Mouse (Mus musculus): ENCODE measurements at regions not wholly inside any gene's neighbourhood (a gene's known extent, or its start where the extent isn't known, plus 50 kb on each side); places are given as distances from the start of the nearest gene placed in this dataset.

- Histone ChIP-seq H3K36me3 (ENCODE audit: control insufficient read depth, insufficient read depth, low read length) (no peaks in the 10 kb centered on the region), H3K9ac (ENCODE audit: low read depth, low read length) (no peak overlapping the region), H3K79me2 (ENCODE audit: control insufficient read depth, insufficient read depth, low read length) (no peaks in the 10 kb centered on the region), H3K27me3 (ENCODE audit: control insufficient read depth, insufficient read depth, low read length) (no peaks in the 10 kb centered on the region), H3K27ac (replicated peaks; ENCODE audit: insufficient read depth, low read depth, low read length) (no peak overlapping the region), H3K4me3 (ENCODE audit: insufficient read depth, low read depth, low read length) (no peak overlapping the region), H3K4me1 (ENCODE audit: control insufficient read depth, insufficient read depth, low read length) (no peaks in the 10 kb centered on the region)
- TF ChIP-seq CTCF (IDR thresholded peaks at IDR 0.05; ENCODE audit: low read depth, low read length) (no peak), POLR2A (IDR thresholded peaks at IDR 0.05; ENCODE audit: extremely low read depth, insufficient read depth, low read length) (no peak)
- no peak for DNase-seq (ENCODE audit: extremely low read depth, low read depth, low spot score)
- WGBS: 94% methylated on average over 1 of the region's 1 CpGs
These were observed 595.0 kb upstream of the Apob start for GRCm38 (mm10) chr12:7382455-7382854.

GRCm38 (mm10) chr12:7403800-7404199, 573.6 kb upstream of the Apob start:
- Histone ChIP-seq H3K79me2 (ENCODE audit: control insufficient read depth, insufficient read depth, low read length) (no peaks in the 10 kb centered on the region), H3K4me1 (ENCODE audit: control insufficient read depth, insufficient read depth, low read length) (no peaks in the 10 kb centered on the region), H3K9ac (ENCODE audit: low read depth, low read length) (no peak overlapping the region), H3K4me3 (ENCODE audit: insufficient read depth, low read depth, low read length) (no peak overlapping the region), H3K36me3 (ENCODE audit: control insufficient read depth, insufficient read depth, low read length) (no peaks in the 10 kb centered on the region), H3K27me3 (ENCODE audit: control insufficient read depth, insufficient read depth, low read length) (no peaks in the 10 kb centered on the region), H3K27ac (replicated peaks; ENCODE audit: insufficient read depth, low read depth, low read length) (no peak overlapping the region)
- no peak for TF ChIP-seq POLR2A (IDR thresholded peaks at IDR 0.05; ENCODE audit: extremely low read depth, insufficient read depth, low read length)
- no peak for TF ChIP-seq CTCF (IDR thresholded peaks at IDR 0.05; ENCODE audit: low read depth, low read length)
- 85% methylated on average over 4 of the region's 4 CpGs for WGBS
- DNase-seq (ENCODE audit: extremely low read depth, low read depth, low spot score): no peak

GRCm38 (mm10) chr12:7411810-7412209, 565.6 kb upstream of the Apob start:
- H3K9ac ChIP-seq (ENCODE audit: low read depth, low read length): no peak overlapping the region
- no peaks in the 10 kb centered on the region for H3K36me3 ChIP-seq (ENCODE audit: control insufficient read depth, insufficient read depth, low read length)
- TF ChIP-seq CTCF (IDR thresholded peaks at IDR 0.05; ENCODE audit: low read depth, low read length) (no peak), POLR2A (IDR thresholded peaks at IDR 0.05; ENCODE audit: extremely low read depth, insufficient read depth, low read length) (no peak)
- no peaks in the 10 kb centered on the region for H3K79me2 ChIP-seq (ENCODE audit: control insufficient read depth, insufficient read depth, low read length)
- WGBS: 88% methylated on average over 4 of the region's 4 CpGs
- no peak overlapping the region for H3K4me3 ChIP-seq (ENCODE audit: insufficient read depth, low read depth, low read length)
- H3K27ac ChIP-seq (replicated peaks; ENCODE audit: insufficient read depth, low read depth, low read length): no peak overlapping the region
- no peak for DNase-seq (ENCODE audit: extremely low read depth, low read depth, low spot score)
- no peaks in the 10 kb centered on the region for H3K4me1 ChIP-seq (ENCODE audit: control insufficient read depth, insufficient read depth, low read length)
- H3K27me3 ChIP-seq (ENCODE audit: control insufficient read depth, insufficient read depth, low read length): no peaks in the 10 kb centered on the region

GRCm38 (mm10) chr12:7420276-7420675, 557.2 kb upstream of the Apob start:
- H3K9ac ChIP-seq (ENCODE audit: low read depth, low read length): no peak overlapping the region
- no peak overlapping the region for H3K4me3 ChIP-seq (ENCODE audit: insufficient read depth, low read depth, low read length)
- no peak for DNase-seq (ENCODE audit: extremely low read depth, low read depth, low spot score)
- H3K4me1 ChIP-seq (ENCODE audit: control insufficient read depth, insufficient read depth, low read length): no peaks in the 10 kb centered on the region
- H3K27ac ChIP-seq (replicated peaks; ENCODE audit: insufficient read depth, low read depth, low read length): no peak overlapping the region
- no peak for TF ChIP-seq POLR2A (IDR thresholded peaks at IDR 0.05; ENCODE audit: extremely low read depth, insufficient read depth, low read length)
- no peak for TF ChIP-seq CTCF (IDR thresholded peaks at IDR 0.05; ENCODE audit: low read depth, low read length)
- no peaks in the 10 kb centered on the region for H3K27me3 ChIP-seq (ENCODE audit: control insufficient read depth, insufficient read depth, low read length)
- H3K79me2 ChIP-seq (ENCODE audit: control insufficient read depth, insufficient read depth, low read length): no peaks in the 10 kb centered on the region
- no peaks in the 10 kb centered on the region for H3K36me3 ChIP-seq (ENCODE audit: control insufficient read depth, insufficient read depth, low read length)
- WGBS: 20% methylated on average over 1 of the region's 2 CpGs

- no peak overlapping the region for H3K9ac ChIP-seq (ENCODE audit: low read depth, low read length)
- no peaks in the 10 kb centered on the region for H3K79me2 ChIP-seq (ENCODE audit: control insufficient read depth, insufficient read depth, low read length)
- no peaks in the 10 kb centered on the region for H3K27me3 ChIP-seq (ENCODE audit: control insufficient read depth, insufficient read depth, low read length)
- H3K36me3 ChIP-seq (ENCODE audit: control insufficient read depth, insufficient read depth, low read length): no peaks in the 10 kb centered on the region
- no peak overlapping the region for H3K4me3 ChIP-seq (ENCODE audit: insufficient read depth, low read depth, low read length)
- TF ChIP-seq POLR2A (IDR thresholded peaks at IDR 0.05; ENCODE audit: extremely low read depth, insufficient read depth, low read length) (no peak), CTCF (IDR thresholded peaks at IDR 0.05; ENCODE audit: low read depth, low read length) (no peak)
- DNase-seq (ENCODE audit: extremely low read depth, low read depth, low spot score): no peak
- 32% methylated on average over 2 of the region's 2 CpGs for WGBS
- no peaks in the 10 kb centered on the region for H3K4me1 ChIP-seq (ENCODE audit: control insufficient read depth, insufficient read depth, low read length)
- no peak overlapping the region for H3K27ac ChIP-seq (replicated peaks; ENCODE audit: insufficient read depth, low read depth, low read length)
These were observed 555.5 kb upstream of the Apob start for GRCm38 (mm10) chr12:7421826-7422540.

GRCm38 (mm10) chr12:7430981-7431380, 546.5 kb upstream of the Apob start:
- H3K79me2 ChIP-seq (ENCODE audit: control insufficient read depth, insufficient read depth, low read length): no peaks in the 10 kb centered on the region
- no peak overlapping the region for H3K9ac ChIP-seq (ENCODE audit: low read depth, low read length)
- H3K4me3 ChIP-seq (ENCODE audit: insufficient read depth, low read depth, low read length): no peak overlapping the region
- H3K27ac ChIP-seq (replicated peaks; ENCODE audit: insufficient read depth, low read depth, low read length): no peak overlapping the region
- TF ChIP-seq POLR2A (IDR thresholded peaks at IDR 0.05; ENCODE audit: extremely low read depth, insufficient read depth, low read length) (no peak), CTCF (IDR thresholded peaks at IDR 0.05; ENCODE audit: low read depth, low read length) (no peak)
- no peaks in the 10 kb centered on the region for H3K27me3 ChIP-seq (ENCODE audit: control insufficient read depth, insufficient read depth, low read length)
- no peak for DNase-seq (ENCODE audit: extremely low read depth, low read depth, low spot score)
- WGBS: 72% methylated on average over 4 of the region's 4 CpGs
- no peaks in the 10 kb centered on the region for H3K36me3 ChIP-seq (ENCODE audit: control insufficient read depth, insufficient read depth, low read length)
- no peaks in the 10 kb centered on the region for H3K4me1 ChIP-seq (ENCODE audit: control insufficient read depth, insufficient read depth, low read length)

Data from liver, adult 2 months (tissue).